Mouse (Mus musculus): ENCODE results near the gene Slc25a33. TPM values are rescaled to one million over a fixed set of nuclear protein-coding genes. Genes with fewer than 3 reads are reported as not detected.

The Slc25a33 gene
- 13.5 and 14.5 TPM in 2 replicates for polyA plus RNA-seq (2012; rRNA removed)

DNA sequence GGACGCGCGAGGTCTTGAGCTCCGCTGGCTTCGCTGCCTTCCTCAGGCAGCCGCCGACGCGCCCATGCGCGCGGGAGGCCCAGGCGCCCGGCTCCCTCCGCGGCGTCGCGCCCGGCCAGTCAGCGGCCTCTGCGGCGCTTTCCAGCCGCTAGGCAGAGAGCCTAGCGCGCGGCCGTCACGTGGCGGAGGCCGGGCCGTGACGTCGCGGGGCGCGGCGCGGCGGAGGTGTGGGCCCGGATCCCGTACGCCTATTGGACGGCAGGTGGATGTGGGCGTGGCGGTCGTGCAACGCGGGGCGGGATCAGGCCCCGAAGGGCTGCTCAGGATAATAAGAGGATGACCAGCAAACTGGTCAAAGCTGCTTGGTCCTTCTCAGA, at the start of gene Slc25a33:
Gene Slc25a33 (minus strand): TSS at position 184 of the 377 bp plus-strand sequence.
- DNase-seq (ENCODE audit: low spot score): peak; percentile 93

DNA sequence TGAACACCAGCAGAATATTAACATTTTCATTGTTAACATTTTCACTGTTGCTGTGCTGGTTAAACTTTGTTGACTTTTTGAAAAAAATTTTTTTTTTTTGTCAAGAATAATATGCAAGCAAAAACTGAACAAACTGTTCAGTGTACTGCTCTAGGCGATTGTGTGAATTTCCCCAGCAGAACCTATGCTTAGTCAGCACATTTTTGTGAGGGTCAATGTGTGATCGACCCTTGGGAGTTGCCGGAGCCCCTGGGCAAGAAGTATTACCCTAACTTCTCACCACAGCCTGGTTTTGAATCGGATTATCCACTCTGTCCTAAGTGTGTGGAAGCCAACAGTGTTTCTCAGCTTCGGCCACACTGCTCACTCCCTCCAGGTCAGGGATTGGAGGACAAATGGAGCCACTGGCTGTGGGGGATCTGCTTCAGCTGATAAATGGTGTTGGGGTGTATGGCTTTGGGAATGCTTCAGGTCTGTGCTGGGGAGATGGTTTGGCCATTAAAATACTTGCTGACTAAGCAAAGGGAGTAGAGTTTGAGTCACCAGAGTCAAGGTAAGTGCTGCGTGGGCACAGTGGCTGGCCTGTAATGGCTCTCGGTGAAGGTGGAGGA, 48.6 kb upstream of the Slc25a33 start:
- no peak for DNase-seq (ENCODE audit: low spot score)

DNA sequence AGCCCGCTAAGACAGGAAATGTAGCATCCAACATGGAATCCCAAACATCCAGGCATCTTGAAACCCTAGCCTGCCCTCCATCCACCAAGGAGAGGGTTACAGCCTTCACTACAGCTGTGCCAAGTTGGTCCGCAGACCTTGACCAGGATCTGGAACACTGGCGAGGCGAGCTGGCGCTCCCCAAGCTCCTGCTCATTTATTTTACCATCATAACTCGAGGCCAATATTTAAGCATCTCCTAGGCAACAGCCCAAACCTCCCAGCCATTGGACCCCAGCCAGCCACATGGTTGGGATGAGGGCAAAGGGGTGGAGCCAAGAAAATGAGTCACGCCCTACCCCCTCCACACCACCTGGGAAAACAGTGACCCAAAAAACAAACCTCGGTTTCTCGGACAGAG, 48.0 kb upstream of the Slc25a33 start:
- DNase-seq (ENCODE audit: low spot score): peak; percentile 47

DNA sequence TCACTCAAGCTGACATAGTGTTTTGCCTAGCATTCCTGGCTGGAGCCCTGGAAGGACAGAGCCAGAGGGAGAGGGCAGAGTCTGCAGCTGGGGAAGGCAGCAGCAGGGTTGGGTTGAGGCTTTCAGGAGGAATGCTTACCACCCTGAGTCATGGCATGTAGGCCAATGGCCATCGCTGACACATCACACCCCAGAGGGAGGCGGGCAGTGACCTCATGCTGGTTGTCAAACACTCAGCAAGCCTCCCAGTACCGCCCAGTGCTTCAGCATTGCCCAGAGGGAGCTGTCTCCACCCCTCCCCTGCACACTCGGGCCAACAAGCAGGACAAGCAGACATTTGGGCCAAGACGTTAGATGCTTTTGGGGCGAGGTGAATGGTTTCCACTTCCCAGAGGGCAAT, 46.5 kb upstream of the Slc25a33 start:
- peak; percentile 67 for DNase-seq (ENCODE audit: low spot score)

DNA sequence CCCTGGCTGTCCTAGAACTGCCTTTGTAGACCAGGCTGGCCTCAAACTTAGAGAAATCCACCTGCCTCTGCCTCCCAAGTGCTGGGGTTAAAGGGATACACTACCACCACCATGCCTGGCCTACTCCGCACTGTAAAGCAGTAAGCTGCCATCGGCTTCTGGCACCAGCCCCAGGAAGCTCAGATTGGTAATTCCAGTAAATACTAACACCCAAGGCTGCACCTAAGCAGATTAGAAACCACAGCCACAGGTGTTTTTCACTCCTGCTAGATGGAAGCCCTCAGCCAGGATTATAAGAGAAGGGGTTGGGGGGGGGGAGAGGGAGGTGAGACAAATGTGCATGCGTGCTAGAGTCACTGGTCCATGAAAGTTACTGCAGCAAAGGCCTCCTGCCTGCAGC, 45.1 kb upstream of the Slc25a33 start:
- no peak for DNase-seq (ENCODE audit: low spot score)

DNA sequence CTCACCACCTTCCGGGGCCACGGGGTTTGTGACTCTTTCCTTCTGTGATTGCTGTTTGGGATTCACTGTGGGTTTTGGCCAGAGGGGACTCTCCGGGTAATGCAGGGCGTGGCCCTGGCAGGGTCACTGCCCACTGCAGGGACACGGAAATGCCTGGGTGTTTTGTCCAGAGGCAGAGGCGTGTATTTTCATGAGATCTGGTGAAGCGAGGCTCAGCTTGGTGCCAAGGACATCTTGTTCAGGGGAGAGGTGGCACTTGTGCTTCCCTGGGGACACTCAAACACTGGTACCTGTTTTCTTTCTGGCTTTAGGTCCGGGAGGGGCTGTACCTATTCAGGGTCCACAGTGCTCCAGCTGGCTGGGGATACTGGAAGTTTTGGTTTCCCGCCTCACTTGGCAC, 42.5 kb upstream of the Slc25a33 start:
- no peak for DNase-seq (ENCODE audit: low spot score)

DNA sequence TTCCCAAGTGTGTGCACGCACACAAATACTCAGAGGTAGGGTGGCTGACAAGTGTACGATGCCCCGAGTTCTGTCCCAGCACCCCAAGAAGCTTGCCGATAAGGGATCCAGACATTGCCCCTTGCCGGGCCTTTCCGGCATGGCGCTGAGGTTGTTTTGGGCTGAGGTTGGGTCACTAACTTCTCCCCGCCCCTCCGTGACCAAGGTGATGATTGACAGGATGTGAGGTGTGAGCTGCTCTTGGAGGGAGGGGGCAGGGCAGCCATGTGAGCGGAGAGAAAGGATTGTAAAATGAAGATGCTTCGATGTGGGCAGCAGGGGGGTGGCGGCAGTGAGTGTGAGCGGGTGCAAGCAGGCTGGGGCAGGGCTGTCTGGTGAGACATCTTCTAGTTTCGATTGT, 41.5 kb upstream of the Slc25a33 start:
- DNase-seq (ENCODE audit: low spot score): no peak

DNA sequence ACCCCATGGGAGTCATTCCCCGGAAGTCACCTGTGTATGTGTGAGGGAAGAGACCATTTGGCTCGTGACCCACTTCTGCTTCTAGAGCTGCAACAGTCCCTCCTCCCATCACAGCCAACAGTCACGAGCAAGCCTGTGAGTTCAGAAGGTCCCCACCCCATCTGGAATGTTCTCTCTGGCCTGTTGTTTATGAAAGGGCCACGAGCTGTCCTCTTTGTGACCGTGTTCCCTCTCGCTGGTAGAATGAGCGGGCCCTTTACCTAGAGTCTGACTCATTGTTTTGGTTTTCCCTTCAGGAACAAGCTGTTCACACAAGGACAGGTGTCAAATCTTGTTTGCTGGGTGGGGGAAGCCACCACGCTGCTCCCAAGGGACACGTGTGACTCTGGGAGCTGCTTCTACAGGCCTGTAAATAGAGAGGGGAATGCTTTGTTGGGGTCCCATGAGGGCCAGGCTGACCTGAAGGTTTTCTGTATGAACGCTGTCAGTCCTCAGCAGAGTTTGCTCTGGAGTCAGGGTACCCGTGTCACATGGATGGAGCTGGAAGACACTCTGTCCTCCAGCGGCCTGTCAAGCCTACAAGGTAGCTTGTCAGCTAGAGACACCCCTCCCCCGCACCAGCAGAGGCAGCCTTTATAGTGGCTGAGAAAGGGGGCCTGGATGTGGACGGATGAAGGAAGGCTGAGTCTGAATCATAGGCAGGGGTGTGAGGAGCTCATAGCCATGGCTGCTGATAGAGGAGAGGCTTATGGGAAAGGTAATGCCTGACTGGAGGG, 39.5 kb upstream of the Slc25a33 start:
- DNase-seq (ENCODE audit: low spot score): no peak

DNA sequence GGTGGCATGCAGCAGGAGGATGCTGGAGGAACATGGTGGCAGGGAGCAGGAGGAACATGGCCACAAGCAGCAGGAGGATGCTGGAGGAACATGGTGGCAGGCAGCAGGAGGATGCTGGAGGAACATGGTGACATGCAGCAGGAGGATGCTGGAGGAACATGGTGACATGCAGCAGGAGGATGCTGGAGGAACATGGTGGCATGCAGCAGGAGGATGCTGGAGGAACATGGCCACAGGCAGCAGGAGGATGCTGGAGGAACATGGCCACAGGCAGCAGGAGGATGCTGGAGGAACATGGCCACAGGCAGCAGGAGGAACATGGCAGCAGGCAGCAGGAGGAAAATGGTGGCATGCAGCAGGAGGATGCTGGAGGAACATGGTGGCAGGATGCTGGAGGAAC, 36.3 kb upstream of the Slc25a33 start:
- DNase-seq (ENCODE audit: low spot score): peak; percentile 63

DNA sequence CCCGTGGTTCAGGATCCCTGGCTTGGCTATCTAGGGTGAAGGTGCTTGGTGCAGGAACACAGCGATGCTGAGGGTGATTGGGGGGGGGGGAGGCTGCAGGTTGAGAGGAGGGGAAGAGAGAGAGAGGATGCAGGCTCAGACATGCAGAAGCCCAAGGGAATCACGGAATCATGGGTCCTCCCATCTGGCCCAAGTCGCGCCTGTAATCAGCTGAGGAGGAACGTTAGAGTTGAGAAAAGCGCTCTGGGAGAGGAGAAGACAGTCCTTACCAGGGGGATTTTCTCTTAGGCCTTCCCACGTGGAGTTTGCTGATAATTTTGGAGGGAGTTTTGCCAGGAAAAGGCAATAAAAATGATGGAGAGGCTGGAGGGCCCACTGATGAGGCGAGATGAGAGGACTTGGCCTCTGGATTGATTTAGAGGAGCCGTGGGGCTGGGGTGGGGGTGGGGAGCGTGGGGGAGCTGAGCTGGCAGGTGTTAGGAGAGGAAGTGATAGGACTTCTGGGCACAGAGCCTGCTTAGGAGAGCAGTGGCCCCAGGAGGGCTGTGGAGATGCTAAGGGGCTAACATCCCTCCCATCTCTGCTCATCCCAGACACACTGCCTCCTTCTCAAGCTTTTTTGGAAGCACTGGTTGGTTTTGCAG, 34.6 kb upstream of the Slc25a33 start:
- DNase-seq (ENCODE audit: low spot score): no peak

DNA sequence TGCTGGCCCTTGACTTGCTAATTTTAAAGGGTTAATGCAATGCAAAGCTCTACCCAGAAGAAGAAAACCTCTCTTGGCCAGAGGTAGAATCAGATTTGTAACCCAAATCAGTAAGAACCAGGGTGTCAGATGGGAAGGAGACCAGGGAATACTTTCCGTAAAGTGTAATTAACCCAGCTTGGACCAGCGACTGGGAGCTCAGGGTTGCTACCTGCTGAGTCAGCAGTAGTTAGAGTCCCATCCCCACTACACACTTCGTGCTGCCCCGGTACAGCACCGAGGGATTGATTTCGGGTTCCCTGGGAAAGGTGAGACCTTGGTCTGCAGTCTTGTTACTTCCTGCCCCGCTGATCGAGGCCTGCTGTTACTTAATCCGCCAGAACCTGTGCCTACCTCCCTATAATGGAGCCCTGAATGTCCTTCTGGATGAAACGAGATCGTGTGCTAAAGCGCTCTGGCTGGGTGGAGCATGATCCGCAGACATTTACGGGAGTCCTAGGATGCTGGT, 34.0 kb upstream of the Slc25a33 start:
- DNase-seq (ENCODE audit: low spot score): no peak

DNA sequence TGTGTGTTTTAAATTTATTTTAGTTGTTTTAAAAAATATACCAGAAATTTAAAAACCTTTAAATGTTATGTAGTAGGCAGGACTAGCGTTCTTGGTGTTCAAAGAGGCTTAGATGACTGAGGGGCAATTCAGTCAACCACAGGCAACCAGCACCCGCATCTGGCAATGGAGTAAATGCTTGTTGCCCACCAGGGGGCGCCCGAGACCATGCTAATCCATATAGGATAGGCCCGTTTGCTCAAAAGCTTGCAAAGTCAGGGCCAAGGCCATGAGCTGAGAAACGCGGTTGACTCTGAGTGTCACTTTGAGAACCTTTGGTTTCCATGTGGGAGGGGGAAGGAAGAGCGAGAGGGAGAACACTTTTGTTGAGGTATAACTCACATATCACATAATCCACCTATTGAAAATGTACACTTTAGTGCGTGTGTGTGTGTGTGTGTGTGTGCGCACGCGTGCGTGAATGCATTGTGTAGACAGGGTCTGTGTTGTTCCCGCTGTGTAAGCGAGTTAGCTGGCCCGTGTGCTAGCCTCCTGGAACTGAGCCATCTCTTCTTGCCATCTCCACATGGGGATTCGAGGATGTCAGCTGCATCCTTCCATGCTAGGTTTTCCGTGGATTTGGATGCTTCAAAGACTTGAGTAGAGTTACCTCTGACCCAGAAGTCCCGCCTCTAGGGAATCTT, 32.8 kb upstream of the Slc25a33 start:
- DNase-seq (ENCODE audit: low spot score): peak; percentile 83

DNA sequence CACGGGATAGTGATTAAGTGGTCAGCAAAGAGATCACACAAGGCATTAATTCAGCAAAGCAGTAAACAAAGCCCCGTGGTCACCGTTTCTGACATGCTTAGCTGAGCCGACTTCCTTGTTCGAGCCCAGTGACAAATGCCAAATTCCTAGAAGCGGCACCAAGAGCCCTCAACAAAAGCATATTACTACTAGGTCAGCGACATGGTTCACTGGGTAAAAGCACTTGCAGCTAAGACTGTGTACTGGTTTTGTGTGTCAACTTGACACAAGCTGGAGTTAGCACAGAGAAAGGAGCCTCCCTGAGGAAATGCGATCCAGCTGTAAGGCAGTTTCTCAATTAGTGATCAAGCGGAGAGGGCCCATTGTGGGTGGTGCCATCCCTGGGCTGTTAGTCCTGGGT, 28.2 kb upstream of the Slc25a33 start:
- no peak for DNase-seq (ENCODE audit: low spot score)

DNA sequence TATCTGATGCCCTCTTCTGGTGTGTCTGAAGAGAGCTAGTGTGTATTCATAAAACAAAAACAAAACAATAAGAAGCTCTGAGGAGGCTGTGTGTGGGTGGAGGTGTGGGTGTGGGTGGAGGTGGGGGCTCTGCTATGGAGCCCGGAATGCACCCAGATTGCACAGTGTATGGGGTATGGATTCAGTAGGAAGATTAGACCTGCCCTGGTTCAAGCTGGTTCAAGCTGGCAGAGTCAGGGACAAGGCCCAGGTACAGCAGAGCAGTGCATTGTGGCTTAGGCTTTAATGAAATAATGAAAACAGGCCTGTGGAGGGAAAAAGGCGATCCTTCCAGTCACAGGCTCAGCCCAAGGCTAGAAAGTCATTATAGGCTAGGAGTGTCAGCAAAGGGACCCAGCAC, 26.5 kb upstream of the Slc25a33 start:
- no peak for DNase-seq (ENCODE audit: low spot score)

DNA sequence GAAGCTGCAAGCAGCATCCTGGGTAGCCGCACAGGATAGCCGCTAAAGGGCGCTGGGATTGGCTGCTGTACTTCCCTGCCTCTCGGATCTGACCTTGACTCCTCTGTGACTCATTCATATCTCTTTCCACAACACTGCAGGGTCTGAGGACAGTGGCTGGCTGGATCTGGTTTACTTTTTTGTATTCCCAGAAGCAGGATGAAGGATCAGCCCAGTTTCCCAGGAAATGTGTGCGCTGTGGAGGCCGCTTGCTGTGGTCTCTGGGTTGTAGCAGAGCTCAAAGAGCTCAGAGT, 26.0 kb upstream of the Slc25a33 start:
- no peak for DNase-seq (ENCODE audit: low spot score)

DNA sequence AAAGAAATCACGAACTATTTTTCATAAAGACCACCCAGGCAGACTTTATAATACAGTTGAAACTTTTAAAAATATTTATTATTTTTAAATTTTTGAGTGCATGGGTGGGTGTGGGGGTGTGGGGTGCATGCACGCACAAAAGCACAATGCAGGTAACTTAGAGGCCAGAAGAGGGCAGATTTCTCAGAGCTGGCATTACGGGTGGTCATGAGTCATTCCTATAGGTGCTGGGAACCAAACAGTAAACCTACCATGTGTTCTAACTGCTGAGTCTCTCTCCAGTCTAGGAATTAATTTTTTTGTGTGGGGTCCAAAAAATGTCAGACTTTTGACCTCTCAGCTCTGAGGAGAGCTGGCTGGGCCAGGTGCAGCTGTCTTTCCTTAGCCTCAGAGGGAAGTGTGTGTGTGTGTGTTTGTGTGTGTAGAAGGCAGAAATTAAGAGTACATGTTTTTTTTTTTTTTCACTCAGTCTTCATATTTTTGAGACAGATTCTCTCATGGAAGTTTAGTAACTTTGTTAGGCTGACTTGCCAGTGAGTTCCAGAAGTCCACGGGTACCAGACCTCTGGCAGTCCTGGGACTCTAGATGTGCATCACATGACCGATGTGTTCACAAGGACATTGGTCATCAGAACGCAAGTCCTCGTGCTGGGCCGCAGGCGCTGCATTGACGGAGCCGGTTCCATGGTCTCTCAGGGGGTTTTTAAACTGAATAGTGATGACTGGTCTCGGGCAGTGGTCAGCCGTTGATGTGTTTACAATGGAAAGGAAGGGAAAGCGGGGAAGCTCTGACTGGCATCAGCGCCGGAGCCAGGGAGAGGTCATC, 25.5 kb upstream of the Slc25a33 start:
- DNase-seq (ENCODE audit: low spot score): no peak

DNA sequence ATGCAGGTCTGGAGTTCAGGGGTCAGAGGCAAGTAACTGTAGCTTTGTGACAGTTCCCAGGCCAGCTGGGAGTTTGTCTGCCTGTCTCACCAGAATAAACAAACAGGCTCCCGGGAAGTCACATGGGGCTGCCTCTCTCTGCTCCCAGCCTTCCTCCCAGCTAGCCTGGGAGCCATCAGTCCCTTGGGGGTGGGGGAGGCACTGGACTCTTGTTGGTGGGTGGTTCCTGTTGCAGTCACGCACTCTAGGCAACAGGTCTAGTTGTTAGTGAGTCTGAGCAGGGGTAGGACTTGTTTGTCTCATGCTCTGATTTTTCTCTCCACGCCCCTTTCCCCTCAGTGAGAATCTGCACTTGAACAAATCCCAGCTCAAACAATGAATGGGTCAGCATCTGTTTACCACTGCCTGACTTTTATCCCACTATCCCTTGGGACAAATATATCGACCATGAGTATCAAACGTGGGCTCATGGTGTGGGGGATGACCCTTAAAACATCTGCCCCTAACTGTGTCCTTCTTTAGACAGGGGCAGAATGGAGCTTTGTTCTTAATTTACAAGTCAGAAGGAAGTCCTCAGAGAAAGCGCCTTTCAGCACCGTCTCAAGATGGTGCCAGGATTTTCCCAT, 24.7 kb upstream of the Slc25a33 start:
- no peak for DNase-seq (ENCODE audit: low spot score)

DNA sequence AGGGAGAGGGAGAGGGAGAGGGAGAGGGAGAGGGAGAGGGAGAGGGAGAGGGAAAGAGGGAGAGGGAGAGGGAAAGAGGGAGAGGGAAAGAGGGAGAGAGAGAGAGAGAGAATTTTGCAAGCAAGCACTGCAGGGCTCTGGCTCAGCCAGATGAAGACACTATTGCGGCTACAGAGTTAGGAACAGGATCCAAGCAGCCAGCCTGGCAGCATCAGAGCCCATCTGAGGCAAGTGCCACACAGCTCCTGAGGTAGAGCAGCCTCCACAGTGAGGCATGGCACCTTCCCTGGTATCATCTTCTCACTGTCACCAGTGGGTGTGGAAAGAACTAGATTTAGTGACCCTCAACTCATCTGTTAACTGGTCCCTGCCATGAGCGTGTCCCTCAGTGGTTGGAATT, 24.0 kb upstream of the Slc25a33 start:
- DNase-seq (ENCODE audit: low spot score): no peak

DNA sequence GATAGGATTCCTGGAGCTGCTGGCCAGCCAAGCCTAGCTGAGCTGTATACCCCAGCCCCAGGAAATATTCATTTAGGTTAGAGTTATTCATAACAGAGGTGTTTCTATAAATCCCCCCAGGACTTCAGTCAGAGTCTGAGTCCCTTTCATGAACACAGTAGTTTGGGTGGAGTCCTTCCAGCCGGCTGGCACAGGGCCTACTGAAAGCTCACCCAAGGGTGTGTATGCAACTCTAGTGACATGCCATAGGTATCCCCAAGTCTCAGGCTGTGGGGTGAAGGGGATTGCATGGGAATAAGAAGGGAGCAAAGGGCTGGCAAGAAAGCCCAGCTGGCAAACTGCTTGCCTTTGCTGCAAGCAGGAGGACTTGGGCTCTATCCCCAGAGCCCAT, 23.1 kb upstream of the Slc25a33 start:
- DNase-seq (ENCODE audit: low spot score): no peak

DNA sequence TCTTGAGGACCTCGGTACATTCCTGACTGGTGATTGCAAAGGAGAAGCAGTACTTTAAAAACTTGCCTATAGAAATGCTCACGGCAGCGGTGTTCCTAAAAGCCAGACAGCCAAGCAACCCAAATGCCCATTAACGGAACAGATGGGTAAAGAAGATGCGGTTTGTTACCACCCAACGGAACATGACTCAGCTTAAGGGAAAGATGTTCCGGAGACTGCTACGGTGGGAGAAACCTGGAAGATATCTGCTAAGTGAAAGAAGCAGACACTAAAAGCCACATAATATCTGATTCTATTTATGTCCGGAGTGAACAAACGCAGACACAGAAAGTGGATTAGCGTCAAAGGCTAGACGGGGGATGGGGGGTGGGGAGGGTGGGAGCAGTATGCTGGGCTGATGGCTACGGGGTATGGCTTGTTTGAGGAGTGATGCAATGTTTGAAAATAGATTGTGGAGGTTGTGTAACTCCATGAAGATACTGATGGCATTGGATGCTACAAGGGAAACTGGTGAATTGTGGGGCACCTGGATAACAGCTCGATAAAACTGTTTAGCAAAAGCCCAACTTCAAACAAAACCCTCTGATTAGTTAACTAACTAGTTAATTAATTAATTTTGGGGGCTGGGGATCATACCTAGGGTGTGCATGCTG, 22.6 kb upstream of the Slc25a33 start:
- no peak for DNase-seq (ENCODE audit: low spot score)

DNA sequence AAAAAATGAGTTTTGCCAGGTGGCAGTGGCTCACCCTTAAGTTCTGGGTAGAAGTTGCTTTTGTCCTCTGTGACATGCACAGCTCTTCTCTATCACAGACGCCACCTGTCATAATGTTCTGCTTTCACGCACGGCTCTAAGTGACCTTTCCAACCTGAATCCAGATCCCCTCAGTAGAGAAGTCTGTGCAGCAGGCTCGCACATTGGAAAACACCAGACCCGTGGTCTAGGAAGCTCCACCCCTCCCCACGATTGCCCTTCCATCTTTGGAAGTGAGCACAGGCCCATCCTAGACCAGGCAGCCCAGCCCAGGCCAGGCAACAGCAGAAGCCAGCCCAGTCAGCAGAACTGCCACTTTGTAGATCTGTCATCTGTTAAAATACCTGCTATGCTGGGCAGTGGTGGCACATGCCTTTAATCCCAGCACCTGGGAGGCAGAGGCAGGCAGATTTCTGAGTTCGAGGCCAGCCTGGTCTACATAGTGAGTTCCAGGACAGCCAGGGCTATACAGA, 20.9 kb upstream of the Slc25a33 start:
- DNase-seq (ENCODE audit: low spot score): no peak
